Mouse (Mus musculus) fibroblast of lung, adult 2 months (primary cell): Measurements from ENCODE around the gene Nat8f4.
"Not testable (repeated sequence)": the region's sequence is repeated elsewhere in the genome, so short reads cannot be mapped to it uniquely, and the experiment has no call there.

Experiments used
- DNase-seq: peaks from one replicate; pipeline ENCODE4 v3.0.0-alpha.2; 2011; ENCODE audit warnings: low read depth

Gene Nat8f4

DNA sequence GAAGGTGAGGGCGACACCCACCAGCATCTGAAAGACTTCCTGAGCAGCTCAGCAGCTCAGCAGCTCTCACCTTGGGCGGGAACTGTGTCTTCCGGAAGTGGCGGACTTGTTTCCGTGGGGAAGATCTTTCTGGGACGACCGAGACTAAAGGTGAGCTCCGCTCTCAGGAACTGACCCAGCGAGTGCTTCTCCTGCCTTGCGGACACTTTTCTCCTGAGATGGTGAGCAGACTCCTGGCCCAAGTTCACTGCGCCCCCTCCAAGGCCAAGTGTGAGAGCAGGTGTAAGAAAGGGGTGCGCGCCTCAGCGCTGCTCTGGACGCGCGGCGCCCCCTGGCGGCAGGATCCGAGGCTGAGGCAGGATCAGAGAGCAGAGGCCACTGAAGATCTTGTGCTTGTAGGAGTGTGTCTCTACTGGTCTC, at the start of gene Nat8f4:
Gene Nat8f4 (minus strand): TSS at position 243 of the 420 bp plus-strand sequence.
- not testable (repeated sequence) for DNase-seq

DNA sequence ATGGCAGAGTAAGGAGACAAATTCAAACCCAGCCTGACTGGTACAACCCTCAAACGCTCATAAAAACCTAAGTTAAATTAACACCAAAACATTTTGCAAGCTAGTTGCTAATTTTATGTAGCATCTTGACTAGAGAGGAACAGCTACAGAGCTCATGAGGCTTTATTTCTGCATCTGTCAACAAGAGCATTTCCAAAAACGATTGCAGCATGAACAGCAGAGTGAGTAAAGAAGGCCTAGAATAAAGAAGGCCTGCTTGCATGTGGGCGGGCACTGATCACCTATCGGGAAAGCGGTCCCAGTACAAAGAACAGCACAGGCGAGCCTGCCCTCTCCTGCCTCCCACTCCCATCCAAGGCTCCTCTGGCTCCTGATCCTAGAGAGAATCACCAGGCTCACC, 43.9 kb upstream of the Nat8f4 start:
- DNase-seq, result no peak

- DNase-seq, result no peak
These were observed 37.8 kb upstream of the Nat8f4 start for GRCm38 (mm10) chr6:85942469-85942868.

GRCm38 (mm10) chr6:85938701-85939100, 34.0 kb upstream of the Nat8f4 start:
- no peak for DNase-seq

GRCm38 (mm10) chr6:85936508-85937465, 32.1 kb upstream of the Nat8f4 start:
- DNase-seq, result peak; percentile 51

- no peak for DNase-seq
These were observed 31.0 kb upstream of the Nat8f4 start for GRCm38 (mm10) chr6:85935646-85936045.

DNA sequence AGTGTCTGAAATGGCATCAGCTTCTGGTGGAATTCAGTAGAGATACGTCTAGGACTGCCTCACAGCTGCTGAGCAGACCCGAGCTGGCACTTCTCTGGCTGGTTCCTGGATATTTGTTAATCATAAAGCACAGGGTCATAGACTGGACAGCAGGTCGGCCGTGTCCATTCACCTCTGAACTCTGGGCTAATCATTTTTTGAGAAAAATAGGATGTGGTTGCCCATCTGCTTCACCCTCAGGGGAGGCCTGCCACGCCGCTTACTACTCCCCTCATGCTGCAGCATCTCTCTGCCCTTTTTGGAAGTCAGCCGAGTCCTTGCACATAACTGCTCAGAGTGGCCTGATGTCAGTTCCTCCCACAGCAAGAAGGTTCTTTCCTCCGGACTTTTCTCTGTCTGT, 29.4 kb upstream of the Nat8f4 start:
- DNase-seq, result no peak

DNA sequence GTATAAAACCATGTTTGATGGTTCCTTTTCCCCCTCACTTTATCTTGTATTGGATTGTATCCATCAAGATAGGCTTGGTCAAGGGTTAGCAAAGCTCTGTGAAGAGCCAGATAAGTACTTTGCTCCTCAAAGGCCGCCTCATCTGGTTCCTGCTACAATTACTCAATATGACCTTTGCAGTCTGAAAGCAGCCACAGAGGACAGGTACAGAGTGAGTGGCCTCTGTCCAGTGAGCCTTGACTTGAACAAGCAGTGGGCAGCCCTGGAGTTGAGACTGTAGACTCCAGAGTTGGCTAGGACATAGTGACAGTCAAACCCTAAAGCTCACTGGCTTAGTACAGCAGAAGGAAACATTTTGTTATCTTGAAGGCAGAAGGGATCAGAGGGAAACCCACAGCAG, 24.6 kb upstream of the Nat8f4 start:
- no peak for DNase-seq

DNA sequence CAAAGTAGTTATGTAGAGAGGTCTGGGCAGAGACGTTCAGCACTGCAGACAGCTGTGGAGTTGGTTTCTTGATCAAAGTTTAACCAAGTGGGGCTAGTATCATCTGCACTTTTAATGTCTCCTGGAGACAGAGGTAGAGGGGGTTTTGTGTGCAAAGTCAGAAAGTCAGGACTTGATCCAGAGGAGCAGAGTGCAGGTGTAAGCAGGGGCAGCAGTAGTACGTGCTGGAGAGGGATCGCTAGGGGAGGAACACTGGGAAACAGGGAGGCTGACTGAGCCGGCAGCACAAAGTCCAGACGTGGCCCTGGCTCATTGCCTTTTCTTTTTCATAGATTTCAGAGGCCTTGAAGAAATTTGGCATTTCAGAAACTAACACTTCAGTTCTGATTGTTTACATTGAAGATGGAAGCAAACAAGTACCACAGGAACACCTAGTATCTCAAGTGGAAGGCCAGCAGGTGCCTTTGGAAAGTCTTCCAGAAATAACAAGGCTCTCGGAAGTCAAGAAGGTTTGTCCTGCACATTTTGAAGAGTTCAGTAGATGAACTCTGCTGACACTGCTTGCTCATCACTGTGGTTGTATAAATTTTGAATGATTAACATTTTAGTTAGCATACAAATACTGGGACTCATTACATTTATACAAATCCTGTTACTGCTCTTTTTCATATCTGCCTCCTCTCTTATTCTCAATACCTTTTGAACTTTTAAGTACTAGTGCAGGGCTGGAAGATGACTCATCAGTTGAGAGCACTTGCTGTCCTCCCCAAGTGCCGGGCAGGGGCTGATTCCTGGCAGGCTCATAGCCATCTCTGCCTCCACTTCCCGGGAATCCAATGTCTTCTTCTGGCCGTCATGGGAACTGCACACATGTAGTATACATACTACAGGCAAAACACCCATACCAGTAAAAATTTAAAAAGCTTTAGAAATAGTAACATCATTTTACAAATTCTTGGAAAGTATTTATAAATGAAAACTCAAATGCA, 23.1 kb upstream of the Nat8f4 start:
- no peak for DNase-seq

DNA sequence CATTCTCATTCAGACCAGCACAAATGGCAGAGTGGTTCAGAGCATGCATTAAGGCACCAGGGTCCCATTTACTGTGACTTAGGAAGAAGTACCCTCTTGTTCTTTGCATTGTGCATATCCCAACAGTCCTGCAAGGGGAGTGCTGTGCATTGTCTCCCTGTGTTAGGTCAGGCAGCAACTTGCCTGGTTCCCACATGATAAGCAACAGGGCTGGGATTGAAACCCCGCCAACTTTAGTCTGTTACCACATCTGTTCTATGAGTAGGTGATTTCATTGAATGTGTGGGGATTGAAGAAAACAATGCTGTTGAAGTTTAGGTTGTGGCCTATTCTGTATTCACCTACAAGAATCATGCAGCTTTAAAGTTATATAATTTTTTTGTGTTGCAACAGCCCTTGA, 22.0 kb upstream of the Nat8f4 start:
- DNase-seq, result no peak

DNA sequence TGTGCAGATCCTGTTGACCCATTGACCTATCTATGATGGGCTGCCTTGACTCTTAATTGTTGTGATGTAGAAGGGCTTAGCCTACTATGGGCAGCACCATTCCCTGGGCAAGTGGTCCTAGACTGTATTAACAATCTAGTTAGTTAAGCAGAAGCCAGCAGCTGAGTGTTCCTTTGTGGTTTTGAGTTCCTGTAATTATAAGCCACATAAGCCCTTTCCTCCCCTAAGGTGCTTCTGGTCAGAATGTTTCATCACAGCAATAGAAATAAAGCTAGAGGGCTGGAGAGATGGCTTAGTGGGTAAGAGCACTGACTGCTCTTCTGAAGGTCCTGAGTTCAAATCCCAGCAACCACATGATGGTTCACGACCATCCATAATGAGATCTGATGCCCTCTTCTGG, 19.0 kb upstream of the Nat8f4 start:
- no peak for DNase-seq

DNA sequence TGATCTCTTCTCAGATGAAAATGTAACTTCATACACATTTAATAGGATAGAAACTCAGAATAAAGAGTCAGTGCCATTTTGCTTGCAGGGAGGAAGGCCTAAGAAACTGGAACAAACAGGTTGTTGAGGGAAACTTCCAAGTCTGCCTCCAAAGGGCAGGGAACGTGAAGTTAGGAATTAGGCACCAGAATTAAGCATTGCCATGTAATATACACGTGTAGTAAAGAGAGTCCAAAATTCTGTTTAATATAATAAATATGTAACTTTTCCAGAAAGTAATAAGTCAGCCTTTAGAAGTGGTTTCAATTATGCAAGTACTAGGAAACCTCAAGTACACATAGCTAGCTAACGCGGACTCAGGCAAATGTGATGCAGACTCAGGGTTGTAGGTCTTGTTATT, 14.7 kb upstream of the Nat8f4 start:
- no peak for DNase-seq

DNA sequence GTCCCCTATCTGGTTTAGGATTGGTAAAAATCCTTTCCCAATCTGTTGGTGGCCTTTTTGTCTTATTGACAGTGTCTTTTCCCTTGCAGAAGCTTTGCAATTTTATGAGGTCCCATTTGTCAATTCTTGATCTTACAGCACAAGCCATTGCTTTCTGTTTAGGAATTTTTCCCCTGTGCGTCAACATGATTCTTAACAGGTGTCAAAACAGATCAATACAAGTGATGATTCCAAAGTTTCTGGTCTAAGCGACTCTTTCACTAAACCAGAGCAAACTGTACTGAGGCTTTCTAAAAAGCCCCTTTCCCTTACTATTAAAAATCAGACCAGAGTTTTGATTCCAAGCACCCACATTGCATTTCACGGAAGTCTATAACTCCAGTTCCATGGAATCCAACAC, 13.7 kb upstream of the Nat8f4 start:
- not testable (repeated sequence) for DNase-seq

DNA sequence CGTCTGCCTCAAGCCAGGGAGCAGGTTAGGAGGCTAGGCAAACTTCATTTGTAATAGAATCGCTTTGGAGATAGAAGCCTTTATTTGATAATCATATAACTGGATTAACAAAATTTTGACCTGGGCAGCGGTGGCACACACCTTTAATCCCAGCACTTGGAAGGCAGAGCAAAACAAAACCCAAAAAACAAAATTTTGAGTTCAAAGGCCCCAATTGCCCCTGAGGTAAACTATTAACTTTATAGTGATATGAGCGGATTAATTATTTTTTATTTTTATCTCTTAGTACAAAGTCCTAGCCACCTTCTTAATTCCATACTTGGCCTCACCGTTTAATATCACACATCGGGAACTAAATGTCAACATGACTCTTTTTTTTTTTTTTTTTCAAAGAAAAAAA, 11.9 kb upstream of the Nat8f4 start:
- no peak for DNase-seq

GRCm38 (mm10) chr6:85915539-85916513, 11.1 kb upstream of the Nat8f4 start, which contains the start of gene Nat8f1:
Nat8f1 (minus strand) TSS chr6:85915687.
- DNase-seq, result peak; percentile 79

GRCm38 (mm10) chr6:85915141-85915538, 10.5 kb upstream of the Nat8f4 start:
- no peak for DNase-seq

DNA sequence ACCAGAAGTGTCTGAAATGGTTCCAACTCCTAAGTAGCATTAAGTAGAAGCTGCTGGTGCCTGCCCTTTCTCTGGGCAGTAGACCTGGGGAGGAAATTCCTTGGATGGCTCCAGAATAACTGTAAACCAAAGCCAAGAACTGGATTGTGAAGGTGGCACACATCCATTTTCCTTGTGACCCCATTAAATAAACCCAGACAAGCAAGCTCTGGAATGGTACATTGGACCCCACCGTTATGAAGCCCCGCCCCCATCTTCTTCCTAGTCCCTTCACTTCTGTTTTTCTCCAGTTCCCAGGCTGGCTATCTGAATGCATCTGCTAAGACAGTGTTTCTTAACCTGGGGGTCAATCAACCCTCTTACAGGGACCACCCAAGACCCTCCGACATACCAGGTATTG, 6.9 kb upstream of the Nat8f4 start, which contains the start of gene Tprkb:
Gene Tprkb (plus strand): TSS at position 279 of the 400 bp plus-strand sequence.
- peak; percentile 48 for DNase-seq

DNA sequence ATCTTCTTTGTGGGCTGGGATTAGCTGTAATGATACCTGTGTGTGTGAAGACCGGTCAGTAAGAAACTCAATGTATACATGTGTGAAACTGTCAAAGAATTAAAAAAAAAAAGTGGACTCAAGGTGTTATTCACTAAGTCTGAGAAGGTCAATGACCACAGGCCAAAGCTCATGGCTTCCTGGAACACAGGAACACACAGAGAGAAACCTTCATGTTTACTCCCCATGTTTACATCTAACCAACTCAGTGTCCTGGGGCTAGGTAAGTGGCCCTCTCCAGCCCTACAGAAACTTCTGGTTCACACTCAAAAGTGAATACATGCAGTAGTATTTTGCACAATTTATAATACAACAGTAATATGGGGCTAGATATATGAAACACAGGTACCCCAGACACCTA, 5.0 kb upstream of the Nat8f4 start:
- no peak for DNase-seq

DNA sequence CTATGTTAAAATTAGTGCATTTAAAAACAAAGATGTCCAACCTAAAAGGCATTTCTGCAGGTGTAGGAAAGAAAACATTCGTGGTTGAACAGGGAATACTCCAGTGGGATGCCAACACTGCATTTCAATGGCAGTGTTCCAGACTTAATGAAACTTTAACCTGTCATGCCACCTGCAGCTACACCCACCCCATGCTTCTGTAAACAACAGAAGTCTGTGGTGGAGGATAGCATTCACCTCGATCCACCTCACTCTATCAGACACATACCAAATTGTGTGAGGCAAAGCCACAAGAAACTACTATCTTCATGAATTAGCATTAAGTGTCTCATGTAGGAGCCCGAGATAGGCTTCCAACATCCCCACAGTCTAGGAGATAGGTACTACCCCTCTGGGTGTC, 3.7 kb upstream of the Nat8f4 start:
- no peak for DNase-seq

GRCm38 (mm10) chr6:85906911-85907351, 2.2 kb upstream of the Nat8f4 start:
- peak; percentile 45 for DNase-seq

DNA sequence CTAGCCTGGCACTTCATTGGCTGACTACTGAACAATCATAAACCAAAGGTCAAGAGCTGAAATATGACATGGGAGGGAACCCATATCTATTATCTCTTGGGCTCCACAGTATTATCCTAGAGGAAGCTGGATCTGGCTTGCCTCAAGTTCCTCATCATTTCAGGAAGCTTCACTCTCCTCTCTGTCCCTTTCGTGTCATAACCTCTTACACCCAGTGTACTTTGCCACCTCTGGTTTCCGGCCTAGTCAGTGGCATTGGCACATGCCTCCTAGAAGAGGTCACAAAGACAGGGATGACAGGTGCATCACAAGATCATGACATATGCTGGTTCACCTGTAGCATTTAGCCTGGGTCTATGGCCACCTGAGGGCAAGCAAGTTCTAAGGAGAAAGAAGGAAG, 2.4 kb downstream of the Nat8f4 start:
- DNase-seq, result no peak
